Comparison of ENCODE assay signal across 7 mouse cellular contexts in the genomic region with DNA sequence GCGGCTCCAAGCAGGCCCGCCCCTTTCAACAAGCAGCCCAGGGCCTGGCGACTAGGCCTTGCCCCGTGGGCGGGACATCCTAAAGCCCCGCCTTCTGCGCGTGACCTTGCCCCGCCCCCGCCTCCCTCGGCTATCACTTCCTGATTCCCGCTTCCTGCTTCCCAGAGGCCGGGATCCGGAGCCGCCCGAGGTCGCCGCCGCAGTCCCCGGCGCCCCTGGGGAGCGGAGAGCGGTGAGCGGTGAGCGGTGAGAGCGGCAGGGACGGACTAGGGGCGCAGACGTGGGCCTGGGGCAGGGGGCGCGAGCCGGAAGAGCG. TPM values are rescaled to one million over a fixed set of nuclear protein-coding genes. Genes with fewer than 3 reads are reported as not detected.
DNase-seq lines count a peak whose midpoint lies in the region; ATAC-seq lines count a peak whose summit lies in the region.

A gene (plus strand): TSS at position 129 of the 316 bp plus-strand sequence.

- peak within 1 kb of the TSS; percentile 73 for H3K4me3 ChIP-seq in embryonic facial prominence, embryonic 11.5 days (ENCODE audit: low read depth, low read length)
- H3K4me3 ChIP-seq in limb, embryonic 11.5 days (ENCODE audit: low read depth, low read length): peak within 1 kb of the TSS; percentile 86
- peak within 1 kb of the TSS; percentile 80 for H3K4me3 ChIP-seq in midbrain, embryonic 14.5 days (replicated peaks; ENCODE audit: low read depth, low read length)

- WGBS in embryonic facial prominence, embryonic 11.5 days: under 1% methylated on average over 33 of the region's 33 CpGs
- WGBS in limb, embryonic 11.5 days: under 1% methylated on average over 20 of the region's 33 CpGs
- under 1% methylated on average over 30 of the region's 33 CpGs for WGBS in midbrain, embryonic 14.5 days

- peak within 1 kb of the TSS; percentile 84 for H3K4me2 ChIP-seq in embryonic facial prominence, embryonic 11.5 days (ENCODE audit: low read depth, low read length)
- peak within 1 kb of the TSS; percentile 90 for H3K4me2 ChIP-seq in limb, embryonic 11.5 days (ENCODE audit: low read depth, severe bottlenecking)
- peak within 1 kb of the TSS; percentile 86 for H3K4me2 ChIP-seq in midbrain, embryonic 14.5 days (ENCODE audit: low read length)

- H3K36me3 ChIP-seq in embryonic facial prominence, embryonic 11.5 days (replicated peaks; ENCODE audit: control insufficient read depth, insufficient read depth, low read depth, low read length): no peaks in the 10 kb centered on the region
- peaks cover 11% of the 10 kb centered on the region for H3K36me3 ChIP-seq in limb, embryonic 11.5 days (ENCODE audit: control insufficient read depth, insufficient read depth, low read length)
- H3K36me3 ChIP-seq in midbrain, embryonic 14.5 days (ENCODE audit: control insufficient read depth, insufficient read depth, low read length): peaks cover 26% of the 10 kb centered on the region

- peak; percentile 99 for DNase-seq in adrenal gland, postnatal 14 days
- DNase-seq in embryonic facial prominence, embryonic 11.5 days (ENCODE audit: low spot score): peak; percentile 95
- DNase-seq in heart, adult 11 months: peak; percentile 100
- DNase-seq in kidney, adult 18-20 months: peak; percentile 99
- peak; percentile 98 for DNase-seq in limb, embryonic 11.5 days (ENCODE audit: low spot score)
- peak; percentile 95 for DNase-seq in midbrain, embryonic 14.5 days
- DNase-seq in spleen, adult 18-20 months: peak; percentile 94 to 95

- H3K27ac ChIP-seq in embryonic facial prominence, embryonic 11.5 days (replicated peaks; ENCODE audit: low read depth, low read length): no peak within 1 kb of the TSS; the same call in 1 of the 2 replicates
- 0 out of 2 replicates have a peak within 1 kb of the TSS, but pooled peaks have one; percentile 36 for H3K27ac ChIP-seq in limb, embryonic 11.5 days (replicated peaks; ENCODE audit: low read depth, low read length)
- H3K27ac ChIP-seq in midbrain, embryonic 14.5 days (replicated peaks; ENCODE audit: low read depth, low read length): peak within 1 kb of the TSS; percentile 64

- H3K4me1 ChIP-seq in embryonic facial prominence, embryonic 11.5 days (ENCODE audit: control insufficient read depth, insufficient read depth, low read length): peaks cover 4% of the 10 kb centered on the region
- H3K4me1 ChIP-seq in limb, embryonic 11.5 days (ENCODE audit: control insufficient read depth, insufficient read depth, low read length): peaks cover 15% of the 10 kb centered on the region
- H3K4me1 ChIP-seq in midbrain, embryonic 14.5 days (ENCODE audit: control insufficient read depth, insufficient read depth, low read length): peaks cover 15% of the 10 kb centered on the region; the same call in 1 of the 2 replicates

- peak; percentile 94 for ATAC-seq in embryonic facial prominence, embryonic 11.5 days (replicated peaks; ENCODE audit: insufficient number of reproducible peaks, low FRiP score, low TSS enrichment, low read depth)
- peak; percentile 92 for ATAC-seq in limb, embryonic 11.5 days (ENCODE audit: insufficient number of reproducible peaks, low FRiP score, low TSS enrichment, low read depth)
- ATAC-seq in midbrain, embryonic 14.5 days (ENCODE audit: low FRiP score, low TSS enrichment): peak; percentile 92

- no peaks in the 10 kb centered on the region for H3K9me3 ChIP-seq in embryonic facial prominence, embryonic 11.5 days (replicated peaks; ENCODE audit: control insufficient read depth, low read length)
- H3K9me3 ChIP-seq in limb, embryonic 11.5 days (ENCODE audit: control insufficient read depth, low read length): no peaks in the 10 kb centered on the region
- H3K9me3 ChIP-seq in midbrain, embryonic 14.5 days (ENCODE audit: control insufficient read depth, low read length): 0 out of 2 replicates have a peak, but pooled peaks cover 4% of the 10 kb centered on the region

- H3K9ac ChIP-seq in embryonic facial prominence, embryonic 11.5 days (replicated peaks; ENCODE audit: low read length): peak within 1 kb of the TSS; percentile 78
- H3K9ac ChIP-seq in limb, embryonic 11.5 days (ENCODE audit: low read length): peak within 1 kb of the TSS; percentile 85
- H3K9ac ChIP-seq in midbrain, embryonic 14.5 days (replicated peaks; ENCODE audit: low read length): peak within 1 kb of the TSS; percentile 81

- H3K27me3 ChIP-seq in embryonic facial prominence, embryonic 11.5 days (ENCODE audit: control insufficient read depth, insufficient read depth, low read length): no peaks in the 10 kb centered on the region
- H3K27me3 ChIP-seq in limb, embryonic 11.5 days (ENCODE audit: control insufficient read depth, insufficient read depth, low read length): no peaks in the 10 kb centered on the region
- H3K27me3 ChIP-seq in midbrain, embryonic 14.5 days (ENCODE audit: control insufficient read depth, insufficient read depth, low read length): no peaks in the 10 kb centered on the region

RNA-seq across cellular contexts. Expression of the gene that starts here (rescaled TPM):
- total RNA-seq in adrenal gland, postnatal 14 days (2021): 183 and 193 TPM in 2 replicates
- 108 and 122 TPM in 2 replicates for polyA plus RNA-seq in embryonic facial prominence, embryonic 11.5 days (2014; fragmentation: Nextera tagmentation; extraction: Ambion mirVana)
- polyA plus RNA-seq in limb, embryonic 11.5 days (2014; fragmentation: Nextera tagmentation; extraction: Ambion mirVana): 116 and 124 TPM in 2 replicates
- 105 and 117 TPM in 2 replicates for polyA plus RNA-seq in midbrain, embryonic 14.5 days (2014; fragmentation: Nextera tagmentation; extraction: Ambion mirVana)
